Mouse (Mus musculus) heart, embryonic 13.5 days (tissue): ENCODE measurements around the gene Bhlhe40. TPM values are rescaled to one million over a fixed set of nuclear protein-coding genes. Genes with fewer than 3 reads are reported as not detected.
A peak's percentile ranks its signal among the peaks of the same experiment; 100 is the strongest.

Experiments
- ATAC-seq: fragments of 200-750 bp; cut with Nextera tagmentation; 2 replicates; pipeline ENCODE4 v1.8.0; 2017; ENCODE audit warnings: moderate TSS enrichment; ENCODE audit not compliant: insufficient number of reproducible peaks, low FRiP score, low TSS enrichment; ENCODE audit errors: extremely low read depth
- H3K27ac ChIP-seq: fragments of 300-500 bp; sonication (generic); replicated peaks from 2 replicates; pipeline ENCODE4 v1.5.1; 2015; ENCODE audit warnings: moderate library complexity, mild to moderate bottlenecking, inconsistent platforms
- H3K27me3 ChIP-seq: fragments of 300-500 bp; sonication (generic); replicated peaks from 2 replicates; pipeline ENCODE4 v1.6.1; 2015; ENCODE audit warnings: mild to moderate bottlenecking, inconsistent platforms
- H3K36me3 ChIP-seq: fragments of 300-500 bp; sonication (generic); 2 replicates; pipeline ENCODE4 v1.6.1; 2015; ENCODE audit warnings: mild to moderate bottlenecking, inconsistent platforms
- H3K4me1 ChIP-seq: fragments of 300-500 bp; sonication (generic); 2 replicates; pipeline ENCODE4 v1.6.1; 2015; ENCODE audit warnings: inconsistent platforms
- H3K4me2 ChIP-seq: fragments of 300-500 bp; sonication (generic); 2 replicates; pipeline ENCODE4 v1.6.1; 2015; ENCODE audit warnings: inconsistent platforms, mild to moderate bottlenecking, moderate library complexity
- H3K4me3 ChIP-seq: fragments of 300-500 bp; sonication (generic); 2 replicates; pipeline ENCODE4 v1.5.1; 2015; ENCODE audit warnings: moderate library complexity, mild to moderate bottlenecking, inconsistent platforms
- H3K9ac ChIP-seq: fragments of 300-500 bp; sonication (generic); 2 replicates; pipeline ENCODE4 v1.6.1; 2015; ENCODE audit warnings: inconsistent platforms, mild to moderate bottlenecking, moderate library complexity
- H3K9me3 ChIP-seq: fragments of 300-500 bp; sonication (generic); 2 replicates; pipeline ENCODE4 v1.6.1; 2016; ENCODE audit warnings: inconsistent platforms
- WGBS: fragments of 180-500 bp; shearing (Covaris S2); methylation state at CpG from one replicate; pipeline ENCODE4 v1.1.7; 2015; ENCODE audit warnings: mixed read lengths; 5-methylcytosine and 5-hydroxymethylcytosine counted together
- polyA plus RNA-seq: library from polyadenylated mRNA; unstranded; fragments of >200 nt; fragmentation: Nextera tagmentation; extraction: Ambion mirVana; gene quantifications from 2 replicates; pipeline ENCODE4 v1.2.1, GENCODE M21; 2015

Bhlhe40 gene
- polyA plus RNA-seq, 1 experiment from 2014 or later: 15.1 TPM

GRCm38 (mm10) chr6:108705957-108706356 is 45.5 kb downstream of the Bhlhe40 start:
- Histone ChIP-seq H3K9ac (no peak overlapping the region), H3K4me2 (no peak overlapping the region), H3K4me1 (peaks cover 24% of the 10 kb centered on the region), H3K36me3 (no peaks in the 10 kb centered on the region), H3K27ac (no peak overlapping the region), H3K4me3 (no peak overlapping the region), H3K27me3 (peaks cover 7% of the 10 kb centered on the region), H3K9me3 (no peaks in the 10 kb centered on the region)
- WGBS: 33% methylated on average over 6 of the region's 6 CpGs
- ATAC-seq: no peak

GRCm38 (mm10) chr6:108706994-108707645 is 46.7 kb downstream of the Bhlhe40 start:
- no peak overlapping the region for H3K4me3 ChIP-seq
- H3K27ac ChIP-seq: no peak overlapping the region
- no peak overlapping the region for H3K4me2 ChIP-seq
- H3K27me3 ChIP-seq: peaks cover 7% of the 10 kb centered on the region
- no peaks in the 10 kb centered on the region for H3K9me3 ChIP-seq
- no peak for ATAC-seq
- H3K4me1 ChIP-seq: peaks cover 20% of the 10 kb centered on the region
- no peak overlapping the region for H3K9ac ChIP-seq
- 87% methylated on average over 8 of the region's 8 CpGs for WGBS
- no peaks in the 10 kb centered on the region for H3K36me3 ChIP-seq

- H3K27me3 ChIP-seq: peaks cover 9% of the 10 kb centered on the region
- 18% methylated on average over 9 of the region's 9 CpGs for WGBS
- H3K4me3 ChIP-seq: peak overlapping the region; percentile 43
- H3K27ac ChIP-seq: no peak overlapping the region
- H3K4me1 ChIP-seq: peaks cover 20% of the 10 kb centered on the region
- ATAC-seq: no peak
- peak overlapping the region; percentile 79 for H3K4me2 ChIP-seq
- no peaks in the 10 kb centered on the region for H3K36me3 ChIP-seq
- H3K9ac ChIP-seq: peak overlapping the region; percentile 64
- no peaks in the 10 kb centered on the region for H3K9me3 ChIP-seq
These were observed 48.7 kb downstream of the Bhlhe40 start for GRCm38 (mm10) chr6:108709131-108709470.

GRCm38 (mm10) chr6:108709471-108710231 is 49.2 kb downstream of the Bhlhe40 start:
- no peak overlapping the region for H3K27ac ChIP-seq
- peak overlapping the region; percentile 64 for H3K9ac ChIP-seq
- H3K27me3 ChIP-seq: peaks cover 9% of the 10 kb centered on the region
- peaks cover 17% of the 10 kb centered on the region for H3K4me1 ChIP-seq
- H3K4me3 ChIP-seq: peak overlapping the region; percentile 43
- H3K4me2 ChIP-seq: peak overlapping the region; percentile 79
- ATAC-seq: no peak
- no peaks in the 10 kb centered on the region for H3K9me3 ChIP-seq
- WGBS: under 1% methylated on average over 29 of the region's 29 CpGs
- H3K36me3 ChIP-seq: no peaks in the 10 kb centered on the region

GRCm38 (mm10) chr6:108710667-108711066 is 50.2 kb downstream of the Bhlhe40 start:
- peaks cover 15% of the 10 kb centered on the region for H3K4me1 ChIP-seq
- no peak overlapping the region for H3K4me3 ChIP-seq
- no peaks in the 10 kb centered on the region for H3K36me3 ChIP-seq
- 65% methylated on average over 3 of the region's 3 CpGs for WGBS
- no peak overlapping the region for H3K27ac ChIP-seq
- no peaks in the 10 kb centered on the region for H3K9me3 ChIP-seq
- ATAC-seq: no peak
- H3K9ac ChIP-seq: no peak overlapping the region
- H3K4me2 ChIP-seq: no peak overlapping the region
- H3K27me3 ChIP-seq: peaks cover 9% of the 10 kb centered on the region

GRCm38 (mm10) chr6:108711192-108711964 is 50.9 kb downstream of the Bhlhe40 start:
- 68% methylated on average over 4 of the region's 4 CpGs for WGBS
- no peak for ATAC-seq
- H3K27ac ChIP-seq: no peak overlapping the region

GRCm38 (mm10) chr6:108712148-108712547 is 51.7 kb downstream of the Bhlhe40 start:
- Histone ChIP-seq H3K9me3 (no peaks in the 10 kb centered on the region), H3K4me3 (no peak overlapping the region), H3K9ac (no peak overlapping the region), H3K36me3 (no peaks in the 10 kb centered on the region), H3K27ac (no peak overlapping the region), H3K4me1 (peaks cover 10% of the 10 kb centered on the region), H3K27me3 (peaks cover 6% of the 10 kb centered on the region), H3K4me2 (no peak overlapping the region)
- ATAC-seq: no peak

More at GRCm38 (mm10) chr6:108711192-108711964, 50.9 kb downstream of the Bhlhe40 start:
- Histone ChIP-seq H3K36me3 (no peaks in the 10 kb centered on the region), H3K9ac (no peak overlapping the region), H3K4me3 (no peak overlapping the region), H3K4me2 (no peak overlapping the region), H3K27me3 (peaks cover 9% of the 10 kb centered on the region), H3K4me1 (peaks cover 10% of the 10 kb centered on the region), H3K9me3 (no peaks in the 10 kb centered on the region)

GRCm38 (mm10) chr6:108713175-108713974 is 52.9 kb downstream of the Bhlhe40 start:
- H3K27ac ChIP-seq: no peak overlapping the region
- ATAC-seq: no peak
- peaks cover 12% of the 10 kb centered on the region for H3K4me1 ChIP-seq
- no peak overlapping the region for H3K9ac ChIP-seq
- no peaks in the 10 kb centered on the region for H3K9me3 ChIP-seq
- no peak overlapping the region for H3K4me3 ChIP-seq
- H3K36me3 ChIP-seq: no peaks in the 10 kb centered on the region
- peaks cover 6% of the 10 kb centered on the region for H3K27me3 ChIP-seq
- no peak overlapping the region for H3K4me2 ChIP-seq
- WGBS: 46% methylated on average over 7 of the region's 7 CpGs

Other genes starting within 250 kb of the Bhlhe40 start
- gene Arl8b, start 122.5 kb downstream of the Bhlhe40 start, polyA plus RNA-seq: 57.8 and 63.2 TPM in 2 replicates
- gene Edem1, start 168.0 kb downstream of the Bhlhe40 start, polyA plus RNA-seq: 10.2 and 14.1 TPM in 2 replicates